Mouse (Mus musculus): Measurements from ENCODE around the gene Lcn5. TPM values are rescaled to one million over a fixed set of nuclear protein-coding genes. Genes with fewer than 3 reads are reported as not detected.
A peak's percentile ranks its signal among the peaks of the same experiment; 100 is the strongest.

Gene Lcn5
- total RNA-seq (2021) = not detected

GRCm38 (mm10) chr2:25657652-25658051, at the start of gene Lcn5:
Lcn5 (plus strand) TSS chr2:25657952.
- intact Hi-C loops (cut with DNase I) = no loop called here
- DNase-seq (ENCODE audit: low spot score in 2 of 2) = no peak

GRCm38 (mm10) chr2:25608671-25609070, 49.1 kb upstream of the Lcn5 start:
- intact Hi-C loops (cut with DNase I) = no loop called here

GRCm38 (mm10) chr2:25616398-25616797, 41.4 kb upstream of the Lcn5 start:
- intact Hi-C loops (cut with DNase I) = no loop called here
- DNase-seq (ENCODE audit: low spot score in 2 of 2) = no peak

More at GRCm38 (mm10) chr2:25608671-25609070, 49.1 kb upstream of the Lcn5 start:
- DNase-seq (ENCODE audit: low spot score in 2 of 2) = no peak

- intact Hi-C loops (cut with DNase I) = no loop called here
- DNase-seq (ENCODE audit: low spot score in 2 of 2) = no peak
Observed at GRCm38 (mm10) chr2:25617578-25617977, 40.2 kb upstream of the Lcn5 start, which contains the start of gene Ccdc183. Ccdc183 (minus strand) TSS chr2:25617678.

GRCm38 (mm10) chr2:25620386-25620785, 37.4 kb upstream of the Lcn5 start:
- intact Hi-C loops (cut with DNase I) = no loop called here
- DNase-seq (ENCODE audit: low spot score in 2 of 2) = no peak

- no peak for DNase-seq (ENCODE audit: low spot score in 2 of 2)
- intact Hi-C loops (cut with DNase I) = no loop called here
Observed at GRCm38 (mm10) chr2:25620852-25621228, 36.9 kb upstream of the Lcn5 start.

- DNase-seq (ENCODE audit: low spot score in 2 of 2) = peak; percentile 83 to 91
- intact Hi-C loops (cut with DNase I) = no loop called here
Observed at GRCm38 (mm10) chr2:25621229-25622200, 36.2 kb upstream of the Lcn5 start, which contains the start of gene Tmem141. Tmem141 (minus strand) TSS chr2:25622005.

- intact Hi-C loops (cut with DNase I) = loop anchor here (5.0 kb wide), 1 partner anchor 76 kb away; the partner anchor contains the start of gene Obp2a
- no peak for DNase-seq (ENCODE audit: low spot score in 2 of 2)
Observed at GRCm38 (mm10) chr2:25625986-25626385, 31.8 kb upstream of the Lcn5 start.

- DNase-seq (ENCODE audit: low spot score in 2 of 2) = no peak
- intact Hi-C loops (cut with DNase I) = loop anchor here (5.0 kb wide), 1 partner anchor 74 kb away; the partner anchor contains the start of gene Obp2a
Observed at GRCm38 (mm10) chr2:25627811-25628210, 29.9 kb upstream of the Lcn5 start, which contains the start of gene Fcna. Fcna (minus strand) TSS chr2:25628030.

- intact Hi-C loops (cut with DNase I) = loop anchor here (5.0 kb wide), 1 partner anchor 74 kb away; the partner anchor contains the start of gene Obp2a
- no peak for DNase-seq (ENCODE audit: low spot score in 2 of 2)
Observed at GRCm38 (mm10) chr2:25628738-25629137, 29.0 kb upstream of the Lcn5 start.

- intact Hi-C loops (cut with DNase I) = no loop called here
- DNase-seq (ENCODE audit: low spot score in 2 of 2) = no peak
Observed at GRCm38 (mm10) chr2:25633616-25634015, 24.1 kb upstream of the Lcn5 start.

GRCm38 (mm10) chr2:25634046-25634445, 23.7 kb upstream of the Lcn5 start:
- no peak for DNase-seq (ENCODE audit: low spot score in 2 of 2)
- intact Hi-C loops (cut with DNase I) = no loop called here

GRCm38 (mm10) chr2:25639890-25640289, 17.9 kb upstream of the Lcn5 start:
- intact Hi-C loops (cut with DNase I) = no loop called here
- DNase-seq (ENCODE audit: low spot score in 2 of 2) = no peak

- no peak for DNase-seq (ENCODE audit: low spot score in 2 of 2)
- intact Hi-C loops (cut with DNase I) = no loop called here
Observed at GRCm38 (mm10) chr2:25652902-25653301, 4.8 kb upstream of the Lcn5 start, which contains the start of gene Lcn8. Lcn8 (plus strand) TSS chr2:25653120.

- DNase-seq (ENCODE audit: low spot score in 2 of 2) = no peak
- intact Hi-C loops (cut with DNase I) = no loop called here
Observed at GRCm38 (mm10) chr2:25654502-25654901, 3.2 kb upstream of the Lcn5 start.

GRCm38 (mm10) chr2:25656691-25657090, 1.1 kb upstream of the Lcn5 start:
- intact Hi-C loops (cut with DNase I) = no loop called here
- peak; percentile 17 to 33 for DNase-seq (ENCODE audit: low spot score in 2 of 2)

- DNase-seq (ENCODE audit: low spot score in 2 of 2) = no peak
- intact Hi-C loops (cut with DNase I) = no loop called here
Observed at GRCm38 (mm10) chr2:25657246-25657645, 506 bp upstream of the Lcn5 start.

- DNase-seq (ENCODE audit: low spot score in 2 of 2) = no peak
- intact Hi-C loops (cut with DNase I) = no loop called here
Observed at GRCm38 (mm10) chr2:25660279-25660678, 2.5 kb downstream of the Lcn5 start.

GRCm38 (mm10) chr2:25661245-25661970, 3.7 kb downstream of the Lcn5 start:
- intact Hi-C loops (cut with DNase I) = no loop called here
- no peak for DNase-seq (ENCODE audit: low spot score in 2 of 2)

GRCm38 (mm10) chr2:25663511-25663910, 5.8 kb downstream of the Lcn5 start:
- DNase-seq (ENCODE audit: low spot score in 2 of 2) = peak; percentile 14 to 33
- intact Hi-C loops (cut with DNase I) = no loop called here

Data from left cerebral cortex, postnatal 25 days (tissue).